Mouse (Mus musculus) R1 (cell line): ENCODE measurements around the gene Pmel.

Experiments
- DNase-seq: peaks from one replicate; pipeline ENCODE4 v3.0.0-alpha.2; 2018; ENCODE audit warnings: low read depth, low spot score

Gene Pmel

GRCm38 (mm10) chr10:128748252-128748864, 44.4 kb downstream of the Pmel start:
- peak; percentile 96 for DNase-seq
